Mouse (Mus musculus): Measurements from ENCODE around the gene Ppef2.

The Ppef2 gene

DNA sequence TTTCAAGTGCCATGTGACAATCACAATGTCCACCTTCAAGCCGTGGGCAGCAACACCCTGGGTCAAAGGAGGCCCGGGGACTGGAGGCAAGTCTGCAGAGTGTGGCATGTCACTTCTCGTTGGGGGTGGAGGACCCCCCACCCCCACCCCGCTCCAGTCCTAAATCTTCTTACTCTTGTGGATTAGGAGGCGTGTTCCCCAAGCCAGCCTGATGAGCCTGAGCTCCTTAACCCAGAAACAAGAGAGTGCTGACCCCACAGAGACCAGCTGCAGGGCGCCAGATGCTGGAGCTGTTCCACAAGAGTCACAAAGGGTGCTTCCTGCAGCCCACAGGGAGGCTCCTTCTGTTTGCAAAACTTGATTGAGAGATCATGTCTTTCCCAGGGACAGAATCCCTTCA lies at the start of gene Ppef2:
Gene Ppef2 (minus strand): TSS at position 61 of the 400 bp plus-strand sequence.
- in situ Hi-C loops (cut with MboI, MseI): no loop called here

DNA sequence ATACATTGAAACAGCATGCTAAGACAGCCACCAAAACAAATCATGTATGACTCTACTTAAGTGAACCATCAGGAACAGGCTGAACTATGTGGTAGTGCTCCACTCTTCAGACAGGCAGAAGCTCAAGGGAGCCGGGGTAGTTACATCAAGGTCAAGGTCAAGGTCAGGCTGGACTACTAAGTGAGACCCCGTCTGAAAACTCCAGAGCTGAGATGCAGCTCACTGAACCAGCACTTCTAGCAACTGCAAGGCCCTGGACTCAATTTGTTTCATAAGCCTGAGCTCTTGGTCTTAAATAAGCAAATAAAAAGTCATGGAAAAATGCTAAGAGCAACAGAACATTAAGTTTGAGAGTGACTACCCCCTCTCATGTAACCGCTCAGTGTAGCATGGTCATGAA lies 48.2 kb upstream of the Ppef2 start:
- in situ Hi-C loops (cut with MboI, MseI): no loop called here

DNA sequence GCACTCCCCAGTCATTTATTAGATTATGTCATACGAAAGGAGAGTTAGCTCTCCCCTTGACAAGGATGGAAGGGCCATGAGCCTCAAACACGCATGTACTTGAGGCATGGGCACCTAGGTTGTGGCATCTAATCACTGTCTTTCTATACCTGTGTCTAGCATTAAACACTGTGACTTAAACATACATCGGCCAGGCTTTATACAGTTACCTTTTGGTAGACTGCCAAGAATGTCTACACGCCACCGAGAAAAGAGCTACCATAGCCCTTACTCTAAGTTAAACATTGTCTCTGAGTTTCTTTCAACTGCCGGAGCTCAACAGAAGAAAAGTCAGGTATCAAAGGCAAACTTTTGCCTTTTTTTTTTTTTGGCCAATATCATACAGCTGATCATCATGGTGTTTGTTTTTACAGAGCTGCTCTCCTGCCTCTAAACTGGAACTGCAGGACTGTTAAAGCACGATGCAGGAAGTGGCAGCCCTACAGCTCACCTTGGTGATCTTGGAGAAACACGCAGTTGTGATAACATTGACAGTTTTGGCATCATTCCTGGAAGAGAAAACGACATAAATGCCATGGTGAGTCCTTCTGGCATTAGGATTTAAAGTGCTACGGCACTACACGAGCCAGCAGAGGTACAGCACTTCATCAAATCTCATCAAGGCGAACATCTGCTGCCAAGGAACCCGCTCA lies 46.2 kb upstream of the Ppef2 start:
- in situ Hi-C loops (cut with MboI, MseI): no loop called here

DNA sequence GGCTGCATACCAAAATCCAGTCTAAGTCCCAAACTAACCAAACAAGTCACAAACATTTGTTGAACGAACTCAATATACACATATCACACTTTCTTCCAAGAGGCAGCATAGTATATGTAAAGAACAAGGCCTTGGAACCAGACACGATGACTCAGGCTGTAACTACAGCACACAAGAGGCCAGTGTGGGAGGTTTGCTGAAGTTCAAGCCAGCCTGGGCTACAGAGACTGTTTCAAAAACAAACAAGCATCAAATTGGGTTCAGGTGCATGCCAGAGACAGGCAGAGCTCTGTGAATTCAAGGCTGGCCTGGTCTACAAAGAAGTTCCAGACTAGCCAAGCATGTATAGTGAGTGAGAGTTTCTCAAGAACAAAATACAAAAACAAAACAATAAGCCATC lies 38.4 kb upstream of the Ppef2 start:
- in situ Hi-C loops (cut with MboI, MseI): no loop called here

DNA sequence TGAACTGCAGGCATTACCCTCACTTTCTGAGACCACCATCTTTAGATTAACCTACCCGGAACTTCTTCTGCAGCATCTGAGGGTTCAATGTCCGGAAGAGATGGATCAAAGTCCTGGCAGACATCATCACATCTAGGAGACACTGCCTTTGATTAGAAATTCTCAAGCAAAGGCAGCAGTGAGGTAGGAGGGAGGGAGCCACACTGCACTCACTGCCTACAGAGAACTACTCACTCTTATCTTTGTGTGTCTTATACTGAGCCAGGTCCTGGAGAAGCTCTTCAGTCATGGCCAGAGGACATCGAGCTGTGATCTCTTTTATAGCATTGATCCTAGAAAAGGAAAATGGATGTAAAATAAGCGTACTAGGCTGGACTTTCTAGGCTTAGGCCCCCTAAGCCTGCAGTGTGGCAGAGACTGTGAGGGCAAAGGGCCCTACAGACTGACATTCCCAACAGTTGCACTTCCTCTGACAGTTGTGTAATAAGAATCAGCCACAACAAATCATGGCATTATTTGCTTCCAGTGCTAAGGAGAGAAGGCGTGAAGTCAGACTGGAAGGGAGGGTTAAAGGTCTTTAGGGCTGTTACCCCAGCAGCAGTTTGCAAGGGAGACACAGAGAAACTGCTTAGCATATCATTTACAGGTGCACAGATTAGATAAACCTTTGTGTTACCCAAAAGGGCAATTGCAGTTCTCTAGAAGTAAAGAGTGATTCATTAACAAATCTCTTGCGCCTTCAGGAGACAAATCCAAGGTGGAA lies 35.8 kb upstream of the Ppef2 start:
- in situ Hi-C loops (cut with MboI, MseI): no loop called here

DNA sequence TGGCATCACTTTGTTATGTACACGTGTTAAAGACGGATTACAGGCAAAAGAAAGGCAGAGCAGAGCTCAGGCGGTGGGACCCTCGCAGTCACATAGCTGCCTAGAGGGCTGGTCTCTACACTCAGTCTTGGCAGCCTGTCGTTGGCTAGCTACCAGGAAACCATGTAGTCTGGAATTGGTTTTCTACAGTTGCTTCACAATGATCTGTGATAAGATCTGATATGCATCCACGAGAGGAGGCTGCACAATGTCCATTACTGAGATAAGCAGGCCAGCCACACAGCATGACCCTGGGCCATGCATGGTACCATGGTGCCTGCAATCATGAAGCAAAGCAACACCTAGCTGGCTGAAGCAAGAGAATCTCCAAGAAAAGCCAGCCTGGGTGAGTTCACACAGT lies 31.8 kb upstream of the Ppef2 start:
- in situ Hi-C loops (cut with MboI, MseI): loop anchor here (5.0 kb wide), 1 partner anchor 216 kb away; no protein-coding TSS in a partner anchor

DNA sequence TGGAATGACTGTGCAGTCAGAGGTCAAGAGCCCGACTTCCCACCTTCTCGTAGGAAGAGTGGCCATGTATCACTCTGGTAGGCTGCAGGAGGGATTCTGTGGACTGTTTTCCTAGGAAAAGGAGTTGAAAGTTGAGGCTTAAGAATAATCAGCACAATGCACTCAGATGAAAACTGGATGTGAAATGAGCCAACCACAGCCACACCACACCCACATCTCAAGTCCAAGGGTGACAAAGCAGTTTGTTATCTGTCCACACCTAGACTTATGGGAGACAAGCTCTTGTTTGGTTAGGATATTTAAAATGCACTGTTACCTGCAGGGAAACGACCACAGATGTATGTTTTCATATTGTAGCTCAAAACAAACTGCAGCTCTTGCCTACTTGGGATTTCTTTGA lies 27.0 kb upstream of the Ppef2 start:
- in situ Hi-C loops (cut with MboI, MseI): no loop called here

DNA sequence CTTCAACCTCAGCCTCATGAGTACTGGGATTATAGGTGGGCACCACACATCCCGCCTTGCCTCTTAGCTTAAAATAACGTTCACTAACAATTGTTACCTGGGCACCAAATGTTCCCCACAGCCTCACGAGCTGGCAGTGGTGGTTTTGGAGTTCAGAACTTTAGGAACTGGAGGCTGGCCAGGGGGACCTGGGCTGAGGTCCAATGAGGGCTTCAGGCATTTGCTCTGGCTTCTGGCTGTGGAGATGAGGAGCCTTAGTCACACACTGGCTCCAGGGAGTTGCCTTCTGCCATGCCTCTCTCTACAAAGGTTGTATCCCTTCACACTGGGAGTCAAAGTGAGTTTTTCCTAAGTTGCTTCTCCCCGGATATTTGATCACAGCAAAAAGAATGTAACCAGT lies 26.5 kb upstream of the Ppef2 start:
- in situ Hi-C loops (cut with MboI, MseI): no loop called here

DNA sequence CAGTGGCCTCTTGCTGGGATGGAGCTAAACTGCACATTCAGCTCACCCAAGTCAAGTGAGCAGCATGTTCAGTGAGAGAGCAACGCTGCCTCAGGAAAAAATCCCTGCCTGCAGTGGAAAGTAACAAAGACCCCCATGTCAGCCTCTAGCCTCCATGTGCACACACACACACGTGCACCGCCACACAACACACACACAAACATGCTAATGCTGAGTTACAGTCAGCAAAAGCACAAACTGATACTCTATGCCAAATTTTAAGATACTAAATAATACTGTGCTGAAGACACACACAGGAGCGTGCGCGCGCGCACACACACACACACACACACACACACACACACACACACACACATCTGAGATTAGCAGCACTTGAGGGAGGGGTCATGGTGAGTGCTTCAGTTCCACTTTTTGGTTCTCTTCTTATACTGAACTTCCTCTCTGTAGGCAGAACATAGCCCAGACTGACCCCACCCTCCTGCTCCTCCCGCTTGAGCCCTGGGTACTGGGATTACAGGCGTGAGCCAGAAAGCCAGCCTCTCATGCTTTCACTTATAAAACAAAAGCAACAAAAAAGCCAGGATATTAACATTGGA lies 23.0 kb upstream of the Ppef2 start:
- in situ Hi-C loops (cut with MboI, MseI): no loop called here

DNA sequence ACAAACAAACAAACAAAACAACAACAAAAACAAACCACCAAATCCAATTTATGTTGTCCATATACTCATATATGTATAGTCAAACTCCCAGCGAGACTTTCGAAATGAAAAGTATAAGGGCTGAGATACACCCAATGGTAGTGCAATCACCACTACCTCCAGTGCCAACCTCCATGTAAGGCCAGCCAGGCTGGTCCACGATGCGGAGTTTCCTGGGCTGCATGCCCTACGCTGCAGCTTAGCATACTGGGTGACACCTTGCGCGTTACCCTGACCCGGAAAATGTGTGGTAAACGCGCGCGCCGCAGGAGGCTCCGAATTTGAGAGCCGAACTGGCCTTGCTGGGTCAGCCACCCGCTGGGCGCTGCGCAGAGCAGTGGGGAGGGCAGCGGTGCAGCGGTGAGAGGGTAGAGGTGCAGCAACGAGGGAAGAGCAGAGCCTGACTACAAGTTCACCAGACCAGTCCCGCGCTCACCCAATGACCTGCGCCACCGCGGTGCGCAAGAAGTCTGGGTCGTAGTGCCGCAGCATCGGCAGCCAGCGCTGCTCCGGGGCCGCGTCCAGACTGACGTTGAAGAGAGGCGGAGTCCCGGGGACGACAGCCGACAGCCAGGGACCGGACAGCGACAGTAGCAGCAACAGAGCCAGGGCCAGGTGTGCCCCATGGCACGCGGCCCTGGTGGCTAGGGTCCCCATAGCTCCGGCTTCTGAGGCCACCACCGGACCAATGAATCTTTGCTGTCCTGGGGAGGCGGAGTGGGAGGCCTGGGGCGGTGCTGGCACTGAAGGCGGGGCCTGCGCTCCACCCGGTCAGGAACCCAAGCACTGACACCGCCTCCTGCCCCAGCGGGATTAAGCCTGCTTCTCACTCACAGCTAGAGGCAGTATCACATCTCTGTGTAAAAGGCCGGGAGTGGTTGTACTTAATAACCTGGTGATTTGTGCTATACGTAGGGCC lies 21.6 kb upstream of the Ppef2 start, which contains the start of gene Naaa:
Gene Naaa (minus strand): TSS at position 734 of the 958 bp plus-strand sequence.
- in situ Hi-C loops (cut with MboI, MseI): no loop called here

DNA sequence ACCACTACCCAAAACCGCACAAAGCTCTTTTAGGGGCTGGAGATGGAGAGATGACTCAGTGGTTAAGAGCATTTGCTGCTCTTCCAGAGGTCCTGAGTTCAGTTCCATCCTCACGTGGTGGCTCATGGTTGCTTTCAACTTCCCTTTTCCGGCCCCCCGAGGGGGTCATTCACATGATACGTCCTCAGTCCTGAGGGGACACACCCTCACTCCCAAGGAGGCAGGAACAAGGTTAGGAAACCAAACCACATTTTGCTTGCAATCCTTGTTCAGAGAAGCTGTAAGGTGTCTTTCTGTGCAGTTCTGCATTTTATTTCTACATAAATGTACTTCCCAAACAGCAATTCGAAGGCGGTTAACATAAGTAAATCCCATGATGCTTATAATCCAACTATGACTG lies 14.4 kb upstream of the Ppef2 start:
- in situ Hi-C loops (cut with MboI, MseI): no loop called here

DNA sequence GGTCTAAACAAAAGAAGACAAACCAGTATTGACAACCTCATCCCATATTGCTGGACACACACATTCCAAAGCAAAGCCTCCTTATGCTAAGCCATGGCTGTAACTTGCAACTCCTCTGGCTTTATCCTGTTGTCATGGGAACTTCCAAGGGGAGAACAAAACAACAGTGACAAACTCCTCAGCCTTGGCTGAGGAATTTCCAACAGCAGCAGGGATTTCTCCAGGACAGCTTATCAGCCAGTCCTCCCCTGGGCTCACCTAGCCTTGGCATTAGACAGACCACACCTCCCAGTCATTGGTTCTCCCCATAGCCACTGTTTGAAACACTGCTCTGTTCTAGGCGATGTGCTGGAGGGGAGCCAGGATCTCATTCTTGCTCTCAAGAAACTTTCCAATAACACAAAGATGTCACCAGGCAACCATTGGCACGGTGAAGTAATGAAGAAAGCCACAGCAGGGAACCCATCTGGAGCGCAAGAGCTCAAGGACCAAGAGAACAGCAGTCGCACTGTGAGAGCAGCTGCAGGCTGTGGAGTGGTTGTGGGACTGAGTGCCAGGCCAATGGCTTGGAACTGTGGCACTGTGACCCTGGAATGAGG lies 7.8 kb upstream of the Ppef2 start:
- in situ Hi-C loops (cut with MboI, MseI): no loop called here

DNA sequence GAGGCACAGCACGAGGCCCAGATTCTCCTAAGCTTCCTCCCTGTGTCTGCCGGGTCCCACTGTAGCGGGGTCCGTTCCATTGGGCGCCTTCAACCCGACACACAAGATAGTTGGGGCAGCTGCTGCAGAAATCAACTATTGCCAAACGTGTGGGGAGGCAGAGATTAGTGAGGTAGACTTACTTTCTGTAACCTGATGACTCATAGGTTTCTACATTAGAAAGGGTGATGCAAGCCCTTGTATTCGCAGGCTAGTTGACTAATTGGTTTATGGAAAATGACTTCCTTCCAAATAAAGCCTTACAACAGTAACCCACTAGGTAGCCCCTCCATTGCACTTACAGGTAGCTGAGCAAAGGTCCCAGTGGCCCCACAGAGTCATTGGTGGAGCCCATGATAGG lies 6.6 kb upstream of the Ppef2 start:
- in situ Hi-C loops (cut with MboI, MseI): no loop called here

DNA sequence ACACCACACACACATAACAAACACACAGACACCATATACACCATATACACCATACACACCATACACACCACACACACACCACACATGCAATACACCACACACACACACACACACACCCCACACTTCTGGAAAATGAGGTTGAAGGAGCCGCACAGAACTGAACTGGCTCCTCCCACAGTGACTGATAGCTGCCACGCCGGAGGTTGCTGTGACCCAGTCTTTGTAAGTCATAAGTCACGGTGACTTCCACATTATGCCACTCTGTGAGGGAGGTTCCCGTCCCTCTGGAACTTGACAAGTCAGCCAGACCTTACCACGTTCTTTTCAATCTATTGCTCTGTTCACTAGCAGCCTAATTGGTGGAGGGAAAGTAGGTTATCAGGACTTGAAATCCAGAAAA lies 1.6 kb downstream of the Ppef2 start:
- in situ Hi-C loops (cut with MboI, MseI): no loop called here

DNA sequence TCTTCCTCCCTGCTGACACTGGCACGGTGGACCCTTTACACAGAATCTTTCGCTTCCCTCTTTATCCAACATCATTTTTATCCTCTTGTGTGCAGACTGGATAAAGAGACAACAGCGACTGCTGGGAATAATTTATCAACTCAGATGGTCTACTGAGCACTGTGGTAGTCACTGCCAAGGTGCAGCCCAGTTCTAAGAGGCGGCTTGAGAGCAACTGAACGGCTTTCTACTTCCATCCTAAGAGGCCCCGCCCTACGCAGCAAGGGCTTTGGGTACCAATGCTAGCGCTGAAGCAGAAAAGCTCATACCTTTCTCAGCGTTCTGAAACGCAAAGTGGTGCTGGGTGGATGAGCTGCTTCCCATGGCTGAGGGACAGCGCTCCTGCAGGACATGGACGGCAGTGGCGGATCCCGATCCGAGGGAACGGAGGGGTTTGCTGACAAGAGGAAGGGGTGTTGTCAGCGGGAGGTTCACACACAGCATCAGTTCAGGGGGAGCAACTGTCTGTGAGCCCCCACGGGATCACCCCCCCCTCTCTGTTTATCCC lies 3.2 kb downstream of the Ppef2 start:
- in situ Hi-C loops (cut with MboI, MseI): no loop called here

DNA sequence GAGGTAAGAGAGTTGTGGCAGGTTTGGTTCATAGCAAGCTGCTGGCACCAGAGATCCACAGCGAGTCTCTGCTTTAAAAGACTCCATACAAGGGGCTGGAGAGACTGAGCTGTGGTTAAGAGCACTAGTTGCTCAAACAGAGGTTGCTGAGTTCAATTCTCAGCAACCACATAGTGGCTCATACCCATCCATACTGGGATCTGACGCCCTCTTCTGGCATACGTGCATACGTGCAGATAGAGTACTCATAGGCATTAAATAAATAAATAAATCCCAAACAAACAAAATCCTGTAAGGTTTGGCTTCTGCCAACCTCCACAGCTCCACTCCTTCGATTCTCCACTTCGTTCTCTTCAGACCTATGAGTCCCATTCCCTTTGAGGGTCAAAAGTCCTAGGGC lies 4.0 kb downstream of the Ppef2 start:
- in situ Hi-C loops (cut with MboI, MseI): no loop called here

DNA sequence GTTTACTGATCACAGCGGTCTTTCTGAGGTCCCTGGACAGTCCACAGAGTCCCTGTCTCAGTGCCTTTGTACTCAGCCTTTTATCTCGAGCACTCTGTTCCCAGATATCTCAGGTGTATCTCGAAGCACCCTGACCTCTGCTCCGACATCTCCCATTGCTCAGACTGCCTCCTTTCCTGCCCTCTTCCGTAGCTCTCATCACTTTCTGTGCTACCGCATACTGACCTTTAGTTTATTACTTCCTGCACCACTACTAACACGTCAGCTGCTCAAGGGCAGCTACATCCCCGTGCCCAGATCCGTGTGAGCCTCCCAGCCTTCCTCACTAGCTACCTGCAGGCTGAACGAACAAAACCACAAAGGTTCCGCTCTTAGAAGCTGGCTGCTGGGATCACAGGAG lies 7.5 kb downstream of the Ppef2 start:
- in situ Hi-C loops (cut with MboI, MseI): loop anchor here (10.0 kb wide), 1 partner anchor 544 kb away; no protein-coding TSS in a partner anchor

DNA sequence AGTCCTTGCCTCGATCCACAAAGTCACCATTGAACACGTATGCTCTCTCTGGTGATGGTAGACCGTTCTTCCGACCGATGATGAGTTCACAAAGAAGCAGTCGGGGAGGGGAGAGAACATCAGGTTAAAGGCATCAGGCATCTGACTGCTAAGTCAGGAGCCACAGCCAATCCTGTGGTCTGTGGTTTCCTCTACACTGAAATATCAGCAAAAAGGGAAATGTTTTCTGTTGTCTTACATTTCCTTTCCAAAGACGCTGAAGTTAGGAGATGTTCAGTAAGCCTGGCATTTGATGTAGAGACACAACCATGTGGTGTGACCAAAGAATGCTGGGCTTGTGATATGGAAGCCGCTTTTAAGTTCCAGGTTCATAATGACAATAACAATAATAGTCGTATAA lies 10.6 kb downstream of the Ppef2 start:
- in situ Hi-C loops (cut with MboI, MseI): loop anchor here (10.0 kb wide), 1 partner anchor 541 kb away; no protein-coding TSS in a partner anchor

DNA sequence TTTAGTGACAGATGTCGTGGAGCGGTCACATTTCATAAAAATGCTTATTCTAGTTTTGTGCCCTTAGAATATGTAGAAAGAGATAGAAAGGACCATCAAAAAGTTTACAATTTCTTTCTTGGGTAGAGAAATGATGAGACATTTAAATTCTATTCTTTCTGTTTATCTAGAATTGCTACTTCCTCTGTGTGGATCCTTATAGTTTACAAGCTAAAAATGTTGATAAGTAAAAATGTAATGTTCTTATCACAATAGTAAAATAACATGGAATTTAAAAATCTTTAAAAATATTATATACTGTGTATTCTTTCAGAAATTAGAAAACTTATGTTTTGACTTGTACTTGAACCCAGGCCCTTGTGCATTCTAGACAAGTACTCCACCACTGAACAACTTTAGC lies 11.2 kb downstream of the Ppef2 start:
- in situ Hi-C loops (cut with MboI, MseI): loop anchor here (10.0 kb wide), 1 partner anchor 540 kb away; no protein-coding TSS in a partner anchor

DNA sequence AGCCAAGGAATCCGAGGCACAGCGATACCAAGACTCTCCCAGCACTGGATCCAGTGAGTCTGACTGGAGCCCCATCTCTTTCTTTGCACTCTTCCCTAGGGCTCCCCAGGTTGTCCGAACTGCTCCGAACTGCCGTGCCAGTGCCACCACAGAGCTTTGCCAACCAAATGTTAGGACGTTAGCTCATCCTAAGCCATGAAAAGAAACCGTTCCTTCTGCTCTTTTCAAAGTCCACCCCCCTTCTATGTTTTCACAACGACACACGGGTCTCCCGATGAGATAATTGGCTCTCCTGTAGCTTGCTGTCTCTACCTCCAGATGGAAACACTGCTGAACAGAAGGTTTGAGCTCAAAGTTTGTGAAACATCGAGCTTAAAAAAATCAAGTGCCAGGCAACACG lies 15.3 kb downstream of the Ppef2 start:
- in situ Hi-C loops (cut with MboI, MseI): loop anchor here (10.0 kb wide), 1 partner anchor 536 kb away; no protein-coding TSS in a partner anchor
